ENCODE assay signal across 8 mouse cellular contexts in the genomic region with DNA sequence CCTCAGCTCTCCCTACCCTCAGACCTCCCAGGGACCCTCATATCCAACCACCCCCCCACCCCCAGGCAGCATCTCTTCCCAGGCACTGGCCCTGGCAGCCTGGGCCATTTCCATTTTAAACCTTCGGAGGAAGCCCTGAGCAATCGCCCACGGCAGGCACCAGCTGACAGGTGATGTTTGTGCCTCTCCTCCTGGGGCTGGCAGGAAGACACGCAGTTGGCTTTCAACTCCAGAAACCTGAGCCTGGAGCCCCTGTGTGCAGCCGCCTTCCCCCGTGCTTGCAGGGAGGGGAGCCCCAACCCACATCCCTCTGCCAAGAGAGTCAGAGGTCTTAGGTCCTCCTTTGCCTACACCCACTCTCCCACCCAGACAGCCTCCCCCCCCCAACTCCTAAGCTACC. TPM values are rescaled to one million over a fixed set of nuclear protein-coding genes. Genes with fewer than 3 reads are reported as not detected.
A peak's percentile ranks its signal among the peaks of the same experiment; 100 is the strongest.
DNase-seq lines count a peak whose midpoint lies in the region; ATAC-seq and TF ChIP-seq lines count a peak whose summit lies in the region.

No protein-coding gene starts in this region.

- H3K9ac ChIP-seq in kidney, postnatal 0 days (ENCODE audit: low read depth, low read length) = 0 out of 2 replicates have a peak overlapping the region, but pooled peaks have one; percentile 75
- H3K9ac ChIP-seq in embryonic facial prominence, embryonic 14.5 days (ENCODE audit: low read depth, low read length) = peak overlapping the region; percentile 81
- H3K9ac ChIP-seq in intestine, postnatal 0 days (ENCODE audit: low read depth, low read length) = no peak overlapping the region
- H3K9ac ChIP-seq in stomach, embryonic 16.5 days (ENCODE audit: low read length) = peak overlapping the region; percentile 78; the same call in 1 of the 2 replicates
- no peak overlapping the region for H3K9ac ChIP-seq in liver, embryonic 12.5 days

- peak overlapping the region; percentile 99 for H3K4me2 ChIP-seq in kidney, postnatal 0 days (ENCODE audit: low read length)
- peak overlapping the region; percentile 98 for H3K4me2 ChIP-seq in embryonic facial prominence, embryonic 14.5 days (ENCODE audit: low read depth, low read length)
- H3K4me2 ChIP-seq in intestine, postnatal 0 days (replicated peaks; ENCODE audit: low read depth) = peak overlapping the region; percentile 99; the same call in 1 of the 2 replicates
- peak overlapping the region; percentile 100 for H3K4me2 ChIP-seq in stomach, embryonic 16.5 days (ENCODE audit: low read depth, low read length)
- no peak overlapping the region for H3K4me2 ChIP-seq in liver, embryonic 12.5 days

- no peak for ATAC-seq in kidney, postnatal 0 days (replicated peaks; ENCODE audit: low FRiP score, low read depth)
- peak; percentile 10; the same call in 1 of the 2 replicates for ATAC-seq in embryonic facial prominence, embryonic 14.5 days (ENCODE audit: low read depth)
- no peak for ATAC-seq in intestine, postnatal 0 days
- no peak for ATAC-seq in stomach, embryonic 16.5 days (ENCODE audit: insufficient read depth, low FRiP score)
- no peak for ATAC-seq in liver, embryonic 12.5 days

- peaks cover 20% of the 10 kb centered on the region; the same call in 1 of the 2 replicates for H3K4me1 ChIP-seq in kidney, postnatal 0 days (replicated peaks; ENCODE audit: insufficient read depth, low read length)
- H3K4me1 ChIP-seq in embryonic facial prominence, embryonic 14.5 days (ENCODE audit: control insufficient read depth, insufficient read depth, low read length) = peaks cover 24% of the 10 kb centered on the region
- H3K4me1 ChIP-seq in intestine, postnatal 0 days (replicated peaks; ENCODE audit: control insufficient read depth, insufficient read depth, low read length) = no peaks in the 10 kb centered on the region
- peaks cover 28% of the 10 kb centered on the region for H3K4me1 ChIP-seq in stomach, embryonic 16.5 days (ENCODE audit: control insufficient read depth, insufficient read depth, low read length)
- peaks cover 26% of the 10 kb centered on the region for H3K4me1 ChIP-seq in liver, embryonic 12.5 days

- 9% methylated on average over 6 of the region's 6 CpGs for WGBS in kidney, postnatal 0 days
- 4% methylated on average over 6 of the region's 6 CpGs for WGBS in embryonic facial prominence, embryonic 14.5 days
- WGBS in intestine, postnatal 0 days = 54% methylated on average over 6 of the region's 6 CpGs
- WGBS in stomach, embryonic 16.5 days = 17% methylated on average over 6 of the region's 6 CpGs
- WGBS in liver, embryonic 12.5 days (ENCODE audit: insufficient replicate concordance) = 16% methylated on average over 6 of the region's 6 CpGs

- no peaks in the 10 kb centered on the region for H3K36me3 ChIP-seq in kidney, postnatal 0 days (ENCODE audit: insufficient read depth, low read length)
- no peaks in the 10 kb centered on the region for H3K36me3 ChIP-seq in embryonic facial prominence, embryonic 14.5 days (ENCODE audit: control insufficient read depth, insufficient read depth, low read length)
- no peaks in the 10 kb centered on the region for H3K36me3 ChIP-seq in intestine, postnatal 0 days (ENCODE audit: control insufficient read depth, insufficient read depth)
- no peaks in the 10 kb centered on the region for H3K36me3 ChIP-seq in stomach, embryonic 16.5 days (ENCODE audit: control insufficient read depth, insufficient read depth, low read length)
- no peaks in the 10 kb centered on the region for H3K36me3 ChIP-seq in liver, embryonic 12.5 days

- no peak overlapping the region for H3K27ac ChIP-seq in kidney, postnatal 0 days
- H3K27ac ChIP-seq in embryonic facial prominence, embryonic 14.5 days (replicated peaks; ENCODE audit: low read depth, low read length) = 0 out of 2 replicates have a peak overlapping the region, but pooled peaks have one; percentile 3
- H3K27ac ChIP-seq in intestine, postnatal 0 days (ENCODE audit: low read depth, low read length) = no peak overlapping the region
- no peak overlapping the region for H3K27ac ChIP-seq in stomach, embryonic 16.5 days (ENCODE audit: low read length)
- H3K27ac ChIP-seq in liver, embryonic 12.5 days = no peak overlapping the region

- DNase-seq in kidney, postnatal 0 days (ENCODE audit: low spot score) = no peak
- DNase-seq in kidney, adult 11 months = no peak
- DNase-seq in embryonic facial prominence, embryonic 14.5 days (ENCODE audit: low spot score) = peak; percentile 63
- no peak for DNase-seq in retina, postnatal 1 day
- no peak for DNase-seq in layer of hippocampus, postnatal 10 days (ENCODE audit: low spot score in 2 of 2)

- peaks cover 4% of the 10 kb centered on the region for H3K27me3 ChIP-seq in kidney, postnatal 0 days (ENCODE audit: insufficient read depth, low read length)
- H3K27me3 ChIP-seq in embryonic facial prominence, embryonic 14.5 days (replicated peaks; ENCODE audit: control insufficient read depth, insufficient read depth, low read length) = peaks cover 30% of the 10 kb centered on the region
- H3K27me3 ChIP-seq in intestine, postnatal 0 days (replicated peaks; ENCODE audit: control insufficient read depth, insufficient read depth, low read length) = peaks cover 40% of the 10 kb centered on the region
- H3K27me3 ChIP-seq in stomach, embryonic 16.5 days (ENCODE audit: control insufficient read depth, insufficient read depth, low read length) = peaks cover 27% of the 10 kb centered on the region
- peaks cover 99% of the 10 kb centered on the region for H3K27me3 ChIP-seq in liver, embryonic 12.5 days (replicated peaks)

- H3K9me3 ChIP-seq in kidney, postnatal 0 days (replicated peaks; ENCODE audit: low read length) = no peaks in the 10 kb centered on the region
- no peaks in the 10 kb centered on the region for H3K9me3 ChIP-seq in embryonic facial prominence, embryonic 14.5 days (ENCODE audit: control insufficient read depth, low read length)
- H3K9me3 ChIP-seq in intestine, postnatal 0 days (ENCODE audit: control insufficient read depth) = no peaks in the 10 kb centered on the region
- no peaks in the 10 kb centered on the region for H3K9me3 ChIP-seq in stomach, embryonic 16.5 days (replicated peaks; ENCODE audit: control insufficient read depth, low read length)
- no peaks in the 10 kb centered on the region for H3K9me3 ChIP-seq in liver, embryonic 12.5 days (replicated peaks)

- H3K4me3 ChIP-seq in kidney, postnatal 0 days (replicated peaks; ENCODE audit: low read depth, low read length) = peak overlapping the region; percentile 60
- peak overlapping the region; percentile 80 for H3K4me3 ChIP-seq in embryonic facial prominence, embryonic 14.5 days (ENCODE audit: low read depth, low read length)
- no peak overlapping the region for H3K4me3 ChIP-seq in intestine, postnatal 0 days (ENCODE audit: low read depth, low read length)
- peak overlapping the region; percentile 69 for H3K4me3 ChIP-seq in stomach, embryonic 16.5 days (replicated peaks; ENCODE audit: low read length)
- no peak overlapping the region for H3K4me3 ChIP-seq in liver, embryonic 12.5 days

- TF ChIP-seq CTCF in kidney, postnatal 0 days (IDR thresholded peaks at IDR 0.05; ENCODE audit: low read depth) = no peak
- no peak for TF ChIP-seq CTCF in intestine, postnatal 0 days (IDR thresholded peaks at IDR 0.05; ENCODE audit: low read depth)

RNA-seq across cellular contexts. Expression of a gene that starts 41.9 kb away (rescaled TPM):
- polyA plus RNA-seq in kidney, postnatal 0 days (2015; fragmentation: Nextera tagmentation; extraction: Ambion mirVana) = 197 and 209 TPM in 2 replicates
- 172 and 199 TPM in 2 replicates for polyA plus RNA-seq in embryonic facial prominence, embryonic 14.5 days (2014; fragmentation: Nextera tagmentation; extraction: Ambion mirVana)
- 121 and 126 TPM in 2 replicates for polyA plus RNA-seq in intestine, postnatal 0 days (2015; fragmentation: Nextera tagmentation; extraction: Ambion mirVana)
- polyA plus RNA-seq in stomach, embryonic 16.5 days (2015; fragmentation: Nextera tagmentation; extraction: Ambion mirVana) = 157 and 169 TPM in 2 replicates
- total RNA-seq in layer of hippocampus, postnatal 10 days (2021) = 100 to 1,000 TPM; 202 to 240 TPM
- 85.0 and 85.2 TPM in 2 replicates for polyA plus RNA-seq in liver, embryonic 12.5 days (2016; fragmentation: Nextera tagmentation; extraction: Ambion mirVana)

RNA-seq across cellular contexts. Expression of a gene that starts 53.2 kb away (rescaled TPM):
- polyA plus RNA-seq in kidney, postnatal 0 days (2015; fragmentation: Nextera tagmentation; extraction: Ambion mirVana) = 2,325 and 2,471 TPM in 2 replicates
- 995 and 1,073 TPM in 2 replicates for polyA plus RNA-seq in embryonic facial prominence, embryonic 14.5 days (2014; fragmentation: Nextera tagmentation; extraction: Ambion mirVana)
- polyA plus RNA-seq in intestine, postnatal 0 days (2015; fragmentation: Nextera tagmentation; extraction: Ambion mirVana) = 2,194 and 2,204 TPM in 2 replicates
- 986 and 1,009 TPM in 2 replicates for polyA plus RNA-seq in stomach, embryonic 16.5 days (2015; fragmentation: Nextera tagmentation; extraction: Ambion mirVana)
- total RNA-seq in layer of hippocampus, postnatal 10 days (2021) = 100 to 1,000 TPM; 688 to 834 TPM
- 915 and 936 TPM in 2 replicates for polyA plus RNA-seq in liver, embryonic 12.5 days (2016; fragmentation: Nextera tagmentation; extraction: Ambion mirVana)

RNA-seq across cellular contexts. Expression of a gene that starts 58.7 kb away (rescaled TPM):
- polyA plus RNA-seq in kidney, postnatal 0 days (2015; fragmentation: Nextera tagmentation; extraction: Ambion mirVana) = 4.8 and 5.1 TPM in 2 replicates
- 10.4 and 10.5 TPM in 2 replicates for polyA plus RNA-seq in embryonic facial prominence, embryonic 14.5 days (2014; fragmentation: Nextera tagmentation; extraction: Ambion mirVana)
- polyA plus RNA-seq in intestine, postnatal 0 days (2015; fragmentation: Nextera tagmentation; extraction: Ambion mirVana) = 0.75 and 0.82 TPM in 2 replicates
- polyA plus RNA-seq in stomach, embryonic 16.5 days (2015; fragmentation: Nextera tagmentation; extraction: Ambion mirVana) = 3.4 and 3.6 TPM in 2 replicates
- 10 to 100 TPM; 27.9 to 28.4 TPM for total RNA-seq in layer of hippocampus, postnatal 10 days (2021)
- polyA plus RNA-seq in liver, embryonic 12.5 days (2016; fragmentation: Nextera tagmentation; extraction: Ambion mirVana) = 0.23 TPM in 2 replicates

Comparison
In these comparisons a context has a peak if more than half of its experiments do, and no peak if none do; other contexts are left out.
1. H3K4me3 ChIP-seq: peak in kidney, postnatal 0 days (single experiment), embryonic facial prominence, embryonic 14.5 days (single experiment) and stomach, embryonic 16.5 days (single experiment); none in intestine, postnatal 0 days (single experiment) and liver, embryonic 12.5 days (single experiment).
2. H3K9ac ChIP-seq: peak in kidney, postnatal 0 days (single experiment), embryonic facial prominence, embryonic 14.5 days (single experiment) and stomach, embryonic 16.5 days (single experiment); none in intestine, postnatal 0 days (single experiment) and liver, embryonic 12.5 days (single experiment).